Mouse (Mus musculus) midbrain, embryonic 13.5 days (tissue): ENCODE measurements around the gene Eps8. TPM values are rescaled to one million over a fixed set of nuclear protein-coding genes. Genes with fewer than 3 reads are reported as not detected.

ENCODE experiments used
- ATAC-seq: fragments of 200-750 bp; cut with Nextera tagmentation; 2 replicates; pipeline ENCODE4 v1.8.0; 2017; ENCODE audit warnings: mild to moderate bottlenecking, moderate TSS enrichment, moderate library complexity
- H3K27ac ChIP-seq: fragments of 300-500 bp; sonication (generic); 2 replicates; pipeline ENCODE4 v1.5.1; 2015; ENCODE audit warnings: inconsistent platforms, mild to moderate bottlenecking, moderate library complexity
- H3K27me3 ChIP-seq: fragments of 300-500 bp; sonication (generic); 2 replicates; pipeline ENCODE4 v1.6.1; 2015; ENCODE audit warnings: mild to moderate bottlenecking, inconsistent platforms
- H3K36me3 ChIP-seq: fragments of 300-500 bp; sonication (generic); 2 replicates; pipeline ENCODE4 v1.6.1; 2015; ENCODE audit warnings: mild to moderate bottlenecking, inconsistent platforms
- H3K4me1 ChIP-seq: fragments of 300-500 bp; sonication (generic); replicated peaks from 2 replicates; pipeline ENCODE4 v1.6.1; 2015; ENCODE audit warnings: inconsistent platforms
- H3K4me2 ChIP-seq: fragments of 300-500 bp; sonication (generic); replicated peaks from 2 replicates; pipeline ENCODE4 v1.6.1; 2015; ENCODE audit warnings: moderate library complexity, mild to moderate bottlenecking, inconsistent platforms
- H3K4me3 ChIP-seq: fragments of 300-500 bp; sonication (generic); replicated peaks from 2 replicates; pipeline ENCODE4 v1.5.1; 2015; ENCODE audit warnings: mild to moderate bottlenecking, inconsistent platforms
- H3K9ac ChIP-seq: fragments of 300-500 bp; sonication (generic); replicated peaks from 2 replicates; pipeline ENCODE4 v1.6.1; 2015; ENCODE audit warnings: mild to moderate bottlenecking, inconsistent platforms
- H3K9me3 ChIP-seq: fragments of 300-500 bp; sonication (generic); 2 replicates; pipeline ENCODE4 v1.6.1; 2016; ENCODE audit warnings: mild to moderate bottlenecking, inconsistent platforms
- WGBS: fragments of 180-500 bp; shearing (Covaris S2); methylation state at CpG from one replicate; pipeline ENCODE4 v1.1.7; 2015; 5-methylcytosine and 5-hydroxymethylcytosine counted together
- polyA plus RNA-seq: library from polyadenylated mRNA; unstranded; fragments of >200 nt; fragmentation: Nextera tagmentation; extraction: Ambion mirVana; gene quantifications from 2 replicates; pipeline ENCODE4 v1.2.1, GENCODE M21; 2015

Eps8 gene
- polyA plus RNA-seq, 1 experiment from 2014 or later: 13.0 TPM

DNA sequence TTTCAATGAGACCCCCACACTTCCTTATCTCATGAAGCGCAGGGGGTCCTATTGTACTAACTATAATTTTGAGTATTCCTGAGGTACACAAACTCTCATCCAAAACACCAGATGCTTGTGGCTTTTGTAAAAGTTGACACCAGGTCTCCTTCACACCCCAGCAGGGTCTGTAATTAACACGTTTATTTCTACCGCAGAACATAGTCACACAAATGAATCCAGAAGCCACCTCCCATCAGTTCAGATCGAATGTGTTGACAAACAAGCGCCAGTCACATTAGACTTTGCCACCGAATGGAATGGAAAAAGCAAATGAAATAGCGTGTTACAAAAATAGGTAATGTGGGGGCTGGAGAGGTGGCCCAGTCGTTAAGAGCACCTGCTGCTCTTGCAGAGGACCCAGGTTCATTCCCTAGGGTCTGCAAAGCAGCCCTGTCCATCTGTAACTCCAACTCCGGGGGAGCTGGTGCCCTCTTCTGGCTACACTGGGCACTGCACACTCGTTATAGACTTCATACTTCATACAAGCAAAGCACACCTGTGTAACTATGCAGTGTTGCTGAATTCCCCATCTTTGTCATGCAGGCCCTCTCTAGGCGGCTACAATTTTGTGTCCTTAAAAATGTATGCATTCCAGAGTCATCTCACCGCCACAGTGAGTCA lies 3.9 kb upstream of the Eps8 start:
- Histone ChIP-seq H3K4me1 (no peaks in the 10 kb centered on the region), H3K4me3 (no peak overlapping the region), H3K27me3 (no peaks in the 10 kb centered on the region), H3K4me2 (no peak overlapping the region), H3K9me3 (no peaks in the 10 kb centered on the region), H3K27ac (no peak overlapping the region), H3K9ac (no peak overlapping the region), H3K36me3 (no peaks in the 10 kb centered on the region)
- ATAC-seq: no peak
- WGBS: 78% methylated on average over 12 of the region's 12 CpGs

- H3K9me3 ChIP-seq: no peaks in the 10 kb centered on the region
- no peaks in the 10 kb centered on the region for H3K4me1 ChIP-seq
- no peak overlapping the region for H3K4me2 ChIP-seq
- no peak overlapping the region for H3K27ac ChIP-seq
- no peaks in the 10 kb centered on the region for H3K27me3 ChIP-seq
- H3K4me3 ChIP-seq: no peak overlapping the region
- H3K9ac ChIP-seq: no peak overlapping the region
- no peak for ATAC-seq
- H3K36me3 ChIP-seq: no peaks in the 10 kb centered on the region
- WGBS: 82% methylated on average over 6 of the region's 6 CpGs
These were observed 2.5 kb upstream of the Eps8 start for GRCm38 (mm10) chr6:137657203-137657602.

DNA sequence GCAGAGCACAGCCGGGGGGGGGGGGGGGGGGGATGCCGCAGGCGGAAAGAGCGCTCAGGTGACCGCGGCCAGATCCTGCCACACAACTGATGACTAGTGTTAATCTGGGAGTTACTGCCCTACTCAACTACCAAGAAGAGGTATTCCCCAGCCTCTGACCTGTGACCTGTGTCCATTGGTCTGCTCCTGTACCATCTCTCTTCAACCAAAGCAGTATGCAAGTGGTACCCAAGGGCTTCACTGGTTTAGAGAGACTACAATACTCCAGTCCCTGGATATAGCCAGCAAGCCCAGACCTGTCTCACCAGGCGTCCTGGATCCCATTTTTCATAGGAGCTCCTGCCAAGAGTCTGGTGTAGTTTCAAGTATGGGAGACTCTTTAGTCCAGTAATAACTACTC lies 5.1 kb downstream of the Eps8 start:
- H3K4me3 ChIP-seq: peak overlapping the region; percentile 80
- peak; percentile 61 for ATAC-seq
- H3K36me3 ChIP-seq: no peaks in the 10 kb centered on the region
- H3K9ac ChIP-seq: peak overlapping the region; percentile 80
- H3K27me3 ChIP-seq: peaks cover 27% of the 10 kb centered on the region
- no peak overlapping the region for H3K27ac ChIP-seq
- peaks cover 13% of the 10 kb centered on the region for H3K4me1 ChIP-seq
- H3K4me2 ChIP-seq: peak overlapping the region; percentile 93
- no peaks in the 10 kb centered on the region for H3K9me3 ChIP-seq
- WGBS: 31% methylated on average over 6 of the region's 7 CpGs

DNA sequence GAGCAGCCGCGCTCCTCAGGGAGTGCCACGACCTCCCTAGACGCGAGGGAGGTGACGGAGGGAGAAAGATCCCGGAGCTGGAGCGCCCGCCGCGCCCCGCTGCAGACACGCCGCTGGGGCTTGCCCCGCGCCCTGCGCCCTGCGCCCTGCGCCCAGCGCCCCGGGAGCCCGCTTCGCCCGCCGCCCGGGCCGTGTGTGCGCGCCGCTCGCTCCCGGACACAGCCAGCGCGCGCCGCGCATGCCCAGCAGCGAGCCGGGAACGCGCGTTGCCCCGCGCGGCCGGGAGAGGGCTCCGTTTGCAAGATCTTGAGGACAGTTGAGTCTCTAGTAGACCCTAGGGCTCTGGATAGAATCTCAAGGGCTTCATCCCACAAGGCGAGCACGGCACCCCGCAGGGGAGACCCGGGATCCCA lies 5.6 kb downstream of the Eps8 start:
- peaks cover 13% of the 10 kb centered on the region for H3K4me1 ChIP-seq
- no peaks in the 10 kb centered on the region for H3K9me3 ChIP-seq
- H3K4me2 ChIP-seq: peak overlapping the region; percentile 93
- H3K9ac ChIP-seq: peak overlapping the region; percentile 80
- no peaks in the 10 kb centered on the region for H3K36me3 ChIP-seq
- H3K4me3 ChIP-seq: peak overlapping the region; percentile 80
- H3K27me3 ChIP-seq: peaks cover 27% of the 10 kb centered on the region
- H3K27ac ChIP-seq: no peak overlapping the region
- peak; percentile 92 for ATAC-seq
- WGBS: 0% methylated on average over 51 of the region's 51 CpGs

DNA sequence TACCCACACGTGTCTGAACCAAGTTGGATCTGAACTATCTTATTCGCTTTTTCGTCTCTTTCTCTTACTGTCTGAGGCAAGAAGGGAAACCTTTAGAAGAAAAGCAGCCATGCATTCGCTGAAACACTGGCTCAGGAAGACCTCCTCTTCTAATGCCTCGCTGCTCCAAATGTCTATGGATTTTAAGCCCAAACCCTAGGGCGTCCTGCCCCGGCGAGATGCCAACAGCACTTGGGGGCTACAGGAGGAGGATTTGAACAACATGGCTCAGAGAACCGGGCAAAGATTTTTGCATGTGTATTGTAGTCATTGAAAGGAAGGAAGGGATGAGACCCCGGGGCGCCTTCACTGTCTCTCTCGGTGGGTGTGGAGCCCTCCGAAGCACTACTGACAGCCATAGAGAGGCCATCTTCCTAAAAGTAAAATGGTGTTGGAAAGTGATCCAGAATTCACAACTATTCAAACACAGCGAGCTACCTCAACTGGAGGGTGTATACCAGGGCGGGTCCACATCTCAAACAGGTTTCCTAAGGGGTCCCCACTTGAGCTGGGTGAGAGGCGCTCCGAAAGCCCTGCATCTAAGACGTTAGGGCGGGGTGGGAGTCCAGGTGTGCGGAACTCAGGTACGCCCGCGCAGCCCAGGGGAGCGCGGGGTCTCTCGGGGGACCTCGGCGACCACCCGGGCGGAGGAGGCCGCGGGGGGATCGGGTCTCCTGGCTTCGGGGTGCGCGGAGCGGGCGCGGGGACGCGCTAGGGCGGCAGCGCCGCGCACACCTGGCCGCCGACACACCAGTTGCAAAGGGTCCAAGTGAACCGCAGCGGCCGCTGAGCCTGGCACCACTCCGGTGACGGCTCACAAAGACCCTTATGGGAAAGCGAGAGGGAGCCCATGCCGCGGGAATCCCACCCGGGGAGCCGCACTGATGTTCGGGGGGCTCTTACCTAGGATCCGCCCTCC lies 6.3 kb downstream of the Eps8 start:
- peak overlapping the region; percentile 93 for H3K4me2 ChIP-seq
- H3K27me3 ChIP-seq: peaks cover 27% of the 10 kb centered on the region
- peak; percentile 88 for ATAC-seq
- no peaks in the 10 kb centered on the region for H3K36me3 ChIP-seq
- peaks cover 13% of the 10 kb centered on the region for H3K4me1 ChIP-seq
- under 1% methylated on average over 58 of the region's 59 CpGs for WGBS
- peak overlapping the region; percentile 80 for H3K9ac ChIP-seq
- no peak overlapping the region for H3K27ac ChIP-seq
- peak overlapping the region; percentile 80 for H3K4me3 ChIP-seq
- no peaks in the 10 kb centered on the region for H3K9me3 ChIP-seq

GRCm38 (mm10) chr6:137647646-137648045 lies 7.0 kb downstream of the Eps8 start:
- Histone ChIP-seq H3K4me3 (peak overlapping the region; percentile 80; the same call in 1 of the 2 replicates), H3K36me3 (no peaks in the 10 kb centered on the region), H3K27ac (no peak overlapping the region), H3K4me1 (peaks cover 13% of the 10 kb centered on the region), H3K4me2 (peak overlapping the region; percentile 93), H3K27me3 (peaks cover 27% of the 10 kb centered on the region), H3K9ac (no peak overlapping the region), H3K9me3 (no peaks in the 10 kb centered on the region)
- no peak for ATAC-seq
- 12% methylated on average over 10 of the region's 10 CpGs for WGBS

GRCm38 (mm10) chr6:137646726-137647125 lies 8.0 kb downstream of the Eps8 start:
- no peak overlapping the region for H3K4me3 ChIP-seq
- no peaks in the 10 kb centered on the region for H3K36me3 ChIP-seq
- no peak overlapping the region for H3K9ac ChIP-seq
- H3K9me3 ChIP-seq: no peaks in the 10 kb centered on the region
- no peak for ATAC-seq
- H3K27ac ChIP-seq: no peak overlapping the region
- H3K4me1 ChIP-seq: peaks cover 13% of the 10 kb centered on the region
- 87% methylated on average over 2 of the region's 2 CpGs for WGBS
- H3K4me2 ChIP-seq: no peak overlapping the region
- H3K27me3 ChIP-seq: peaks cover 27% of the 10 kb centered on the region

DNA sequence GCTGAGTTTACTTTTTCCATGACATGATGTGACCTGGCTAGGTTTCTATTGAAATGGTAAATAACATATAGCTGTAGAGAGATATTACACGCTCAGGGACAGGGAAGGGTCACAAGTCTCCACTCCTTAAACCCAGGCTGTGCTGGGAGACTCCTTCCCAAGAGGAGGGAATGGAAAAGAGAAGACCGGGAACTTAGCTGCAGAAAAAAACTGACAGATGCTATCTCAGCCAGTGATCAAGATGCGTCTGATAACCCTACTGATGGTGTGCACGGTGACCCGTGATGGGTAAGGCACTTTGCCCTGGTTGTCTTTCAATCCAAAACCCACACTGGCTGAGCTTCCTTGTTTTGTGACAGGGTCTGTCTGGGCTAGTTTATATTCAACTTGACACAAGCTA lies 9.8 kb downstream of the Eps8 start:
- 84% methylated on average over 5 of the region's 5 CpGs for WGBS
- Histone ChIP-seq H3K4me3 (no peak overlapping the region), H3K27ac (no peak overlapping the region), H3K4me2 (no peak overlapping the region), H3K4me1 (peaks cover 13% of the 10 kb centered on the region), H3K36me3 (no peaks in the 10 kb centered on the region), H3K9me3 (no peaks in the 10 kb centered on the region), H3K9ac (no peak overlapping the region), H3K27me3 (peaks cover 27% of the 10 kb centered on the region)
- ATAC-seq: no peak

DNA sequence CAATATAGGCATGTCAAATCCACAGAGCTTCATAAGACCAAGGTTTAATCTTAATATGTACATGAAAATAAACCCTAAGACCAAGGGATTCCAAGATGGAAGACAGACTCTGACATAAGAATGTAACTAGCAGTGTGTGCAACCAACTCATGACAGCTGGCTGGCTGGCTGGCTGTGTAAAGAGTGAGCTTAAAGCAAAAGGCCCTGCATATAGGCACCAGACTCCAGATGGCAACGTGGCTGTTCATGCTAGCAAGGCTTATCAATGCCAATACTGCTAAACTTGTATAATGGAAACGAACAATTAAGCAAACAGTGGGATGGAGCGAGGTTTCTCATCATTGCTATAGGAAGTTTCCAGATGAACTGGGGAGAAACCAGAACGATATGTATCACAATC lies 10.9 kb downstream of the Eps8 start:
- no peak overlapping the region for H3K9ac ChIP-seq

GRCm38 (mm10) chr6:137641642-137642041 lies 13.0 kb downstream of the Eps8 start:
- Histone ChIP-seq H3K4me2 (no peak overlapping the region), H3K4me3 (no peak overlapping the region), H3K9me3 (no peaks in the 10 kb centered on the region), H3K27me3 (peaks cover 6% of the 10 kb centered on the region), H3K9ac (no peak overlapping the region), H3K27ac (no peak overlapping the region), H3K4me1 (no peaks in the 10 kb centered on the region), H3K36me3 (no peaks in the 10 kb centered on the region)
- WGBS: 91% methylated on average over 1 of the region's 1 CpGs
- no peak for ATAC-seq

More for the DNA sequence above, 10.9 kb downstream of the Eps8 start:
- Histone ChIP-seq H3K9me3 (no peaks in the 10 kb centered on the region), H3K27ac (no peak overlapping the region), H3K4me2 (no peak overlapping the region), H3K4me3 (no peak overlapping the region), H3K36me3 (no peaks in the 10 kb centered on the region), H3K27me3 (peaks cover 27% of the 10 kb centered on the region), H3K4me1 (peaks cover 9% of the 10 kb centered on the region)
- 79% methylated on average over 4 of the region's 4 CpGs for WGBS
- ATAC-seq: no peak

DNA sequence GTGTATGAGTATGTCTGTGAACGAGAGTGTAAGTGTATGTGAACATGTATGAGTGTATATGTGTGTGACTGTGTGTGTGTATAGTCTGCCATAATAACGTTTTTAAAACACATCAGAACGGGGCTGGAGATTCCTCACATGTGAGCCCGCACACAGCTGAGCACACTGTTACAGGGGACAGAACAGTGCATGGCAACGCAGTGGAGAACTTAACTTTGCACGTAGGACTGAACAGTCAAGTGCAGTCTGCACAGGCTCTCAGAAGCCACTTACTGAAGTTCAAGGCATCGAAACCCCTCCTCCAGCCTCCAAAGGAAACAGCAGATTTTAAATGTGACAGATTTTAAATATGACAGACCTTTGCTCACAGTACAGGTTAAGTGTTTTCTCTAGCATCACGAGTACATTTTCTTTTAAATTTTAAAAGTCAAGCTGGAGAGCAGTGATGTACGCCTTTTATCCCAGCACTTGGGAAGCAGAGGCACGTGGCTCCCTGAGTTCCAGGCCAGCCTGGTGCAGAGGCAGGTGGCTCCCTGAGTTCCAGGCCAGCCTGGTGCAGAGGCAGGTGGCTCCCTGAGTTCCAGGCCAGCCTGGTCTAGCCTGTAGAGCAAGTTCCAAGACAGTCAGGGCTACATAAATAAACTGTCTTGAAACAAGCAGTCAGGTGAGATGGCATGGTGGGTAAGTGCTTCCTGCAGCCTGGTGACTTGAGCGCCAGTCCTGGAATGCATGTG lies 15.7 kb downstream of the Eps8 start:
- H3K4me1 ChIP-seq: no peaks in the 10 kb centered on the region
- H3K4me2 ChIP-seq: no peak overlapping the region
- no peak overlapping the region for H3K4me3 ChIP-seq
- ATAC-seq: no peak
- no peak overlapping the region for H3K27ac ChIP-seq
- H3K9ac ChIP-seq: no peak overlapping the region
- no peaks in the 10 kb centered on the region for H3K36me3 ChIP-seq
- 89% methylated on average over 11 of the region's 11 CpGs for WGBS
- H3K27me3 ChIP-seq: no peaks in the 10 kb centered on the region
- H3K9me3 ChIP-seq: no peaks in the 10 kb centered on the region

- Histone ChIP-seq H3K4me1 (no peaks in the 10 kb centered on the region), H3K9ac (no peak overlapping the region), H3K9me3 (no peaks in the 10 kb centered on the region), H3K4me2 (no peak overlapping the region), H3K4me3 (no peak overlapping the region), H3K36me3 (no peaks in the 10 kb centered on the region), H3K27ac (no peak overlapping the region), H3K27me3 (no peaks in the 10 kb centered on the region)
- no peak for ATAC-seq
- WGBS: 77% methylated on average over 7 of the region's 7 CpGs
These were observed 17.2 kb downstream of the Eps8 start for GRCm38 (mm10) chr6:137637443-137637842.
